Mouse (Mus musculus) spleen, adult 18-20 months (tissue): Measurements from ENCODE around the gene Hadha.
A peak's percentile ranks its signal among the peaks of the same experiment; 100 is the strongest.

ENCODE experiments used
- DNase-seq, 2 experiments: peaks; one replicate each; pipeline ENCODE4 v3.0.0; 2022; ENCODE audit warnings: mixed read lengths in 2 of 2

Hadha gene

GRCm38 (mm10) chr5:30110371-30111060, 44.4 kb downstream of the Hadha start:
- DNase-seq = no peak

GRCm38 (mm10) chr5:30109899-30110298, 45.1 kb downstream of the Hadha start:
- DNase-seq = no peak

DNA sequence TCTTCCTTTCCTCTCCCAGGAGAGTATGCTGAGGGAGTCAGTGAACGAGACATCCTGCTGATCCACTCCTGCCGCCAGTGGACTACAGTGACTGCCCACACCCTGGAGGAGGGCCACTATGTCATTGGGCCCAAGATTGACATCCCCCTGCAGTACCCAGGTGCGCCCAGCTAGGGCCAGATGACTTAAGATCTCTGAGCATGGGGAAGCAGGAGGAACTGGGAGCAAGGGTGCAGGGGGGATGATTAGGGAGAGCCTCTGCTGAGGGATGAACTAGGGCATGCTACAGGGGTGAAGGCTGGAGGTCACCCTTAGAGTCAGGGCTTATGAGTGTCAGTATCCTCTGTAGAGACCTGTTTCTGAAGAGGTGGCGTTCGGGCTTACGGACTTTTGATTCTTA, 46.7 kb downstream of the Hadha start:
- DNase-seq = no peak

- no peak for DNase-seq
Measured at GRCm38 (mm10) chr5:30107611-30108041, 47.3 kb downstream of the Hadha start.

GRCm38 (mm10) chr5:30107186-30107585, 47.8 kb downstream of the Hadha start:
- no peak for DNase-seq

- DNase-seq = no peak
Measured at GRCm38 (mm10) chr5:30106756-30107155, 48.2 kb downstream of the Hadha start.

DNA sequence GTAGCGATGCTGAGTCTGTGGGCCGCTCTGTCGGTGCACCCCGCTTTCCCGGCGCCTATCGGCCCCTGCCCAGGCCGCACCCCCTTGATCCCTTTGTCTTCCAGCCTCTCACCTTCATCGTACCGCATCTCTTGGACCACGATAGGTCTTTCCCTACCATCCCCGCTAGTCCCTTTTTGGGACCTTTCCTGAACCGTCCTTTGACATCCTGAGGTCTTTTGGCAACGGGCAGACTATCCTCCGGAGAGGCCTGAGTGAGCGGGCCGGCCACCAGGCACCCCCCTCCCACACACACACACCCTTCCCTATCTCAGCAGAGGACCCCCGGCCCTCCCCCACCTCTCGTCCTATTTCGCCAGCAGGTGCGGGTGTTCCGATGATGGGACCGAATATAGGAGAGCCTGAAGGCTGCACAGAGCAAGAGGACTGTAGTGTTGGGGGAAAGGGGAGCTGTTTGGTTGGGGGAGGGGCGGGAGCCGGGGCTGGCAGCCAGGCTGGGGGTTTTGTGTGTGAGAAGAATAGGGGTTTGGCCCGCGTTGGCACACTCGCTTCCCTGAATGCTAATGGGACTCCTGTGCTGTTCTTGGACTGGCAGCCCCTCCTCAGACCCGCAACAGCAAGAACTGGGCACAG, 49.2 kb downstream of the Hadha start, which contains the start of gene 3110082J24Rik:
Gene 3110082J24Rik (minus strand): TSS at position 419 of the 633 bp plus-strand sequence.
- no peak for DNase-seq

- DNase-seq = no peak
Measured at GRCm38 (mm10) chr5:30104841-30105667, 49.9 kb downstream of the Hadha start, which contains the start of gene Garem2. TSS of gene Garem2 (plus strand) at chr5:30105161.

GRCm38 (mm10) chr5:30104339-30104738, 50.6 kb downstream of the Hadha start:
- DNase-seq = peak in 1 of 2 experiments; percentile 31

- DNase-seq = no peak
Measured at GRCm38 (mm10) chr5:30103340-30103739, 51.6 kb downstream of the Hadha start.

GRCm38 (mm10) chr5:30098260-30098659, 56.7 kb downstream of the Hadha start:
- no peak for DNase-seq

DNA sequence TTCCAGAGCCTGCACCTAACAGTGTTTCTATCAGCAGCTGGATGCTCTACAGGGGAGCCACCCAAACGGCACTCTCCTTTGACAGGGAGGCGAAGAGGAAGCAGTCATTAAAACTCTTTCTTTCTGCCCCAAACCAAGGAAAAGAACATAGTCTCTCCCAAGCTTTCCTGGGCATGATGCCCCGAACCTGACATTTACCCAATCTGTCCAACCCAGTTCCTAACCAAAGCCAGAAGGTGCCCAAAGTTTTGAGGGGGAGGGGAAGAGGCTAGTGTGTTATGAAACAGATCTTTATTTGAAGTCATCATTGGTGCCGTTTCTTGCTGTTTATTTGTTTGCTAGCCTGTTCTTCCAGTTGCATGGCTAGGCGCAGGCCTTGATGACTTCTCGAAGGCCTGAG, 59.2 kb downstream of the Hadha start:
- no peak for DNase-seq

DNA sequence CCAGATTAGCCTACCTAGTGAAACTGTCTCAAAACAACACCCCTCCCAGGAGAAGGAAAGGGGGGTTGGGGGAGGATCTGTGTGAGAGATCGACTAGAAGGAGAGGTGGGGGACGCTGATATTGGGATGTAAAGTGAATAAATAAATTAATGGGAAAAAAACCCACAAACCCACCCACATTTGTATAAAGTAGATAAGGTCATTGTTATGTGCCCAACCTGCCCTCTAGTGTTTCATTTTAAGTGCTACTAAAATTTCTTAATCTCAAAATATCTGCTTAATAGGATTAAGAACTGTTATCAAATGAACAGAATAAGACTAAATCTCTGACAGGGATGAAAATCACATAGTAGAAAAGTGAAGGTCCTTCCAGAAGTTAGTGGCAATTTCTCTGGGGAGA, 60.6 kb downstream of the Hadha start:
- no peak for DNase-seq

DNA sequence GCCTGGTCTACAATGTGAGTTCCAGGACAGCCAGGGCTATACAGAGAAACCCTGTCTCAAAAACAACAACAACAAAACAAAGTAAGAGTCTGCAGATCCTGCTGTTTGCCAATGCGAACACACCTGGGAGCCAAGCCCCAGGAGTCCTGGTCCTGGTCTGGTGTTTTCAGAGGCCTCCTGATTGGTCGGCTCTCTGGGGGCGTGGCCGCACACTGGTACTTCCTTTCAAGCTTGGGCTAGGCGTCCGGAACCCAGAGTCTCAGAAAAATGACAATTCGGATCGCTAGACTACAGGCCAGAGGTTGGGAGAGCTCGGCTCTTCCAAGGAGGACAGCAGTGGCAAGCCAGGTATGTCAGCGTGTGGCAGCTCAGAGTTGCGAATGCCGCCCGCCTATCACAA, 62.3 kb downstream of the Hadha start:
- DNase-seq = no peak

GRCm38 (mm10) chr5:30072825-30073821, 81.8 kb downstream of the Hadha start, which contains the start of gene Tyms:
TSS of gene Tyms (minus strand) at chr5:30073617.
- DNase-seq = peak; percentile 27 to 50

GRCm38 (mm10) chr5:30072377-30072776, 82.6 kb downstream of the Hadha start:
- DNase-seq = no peak

DNA sequence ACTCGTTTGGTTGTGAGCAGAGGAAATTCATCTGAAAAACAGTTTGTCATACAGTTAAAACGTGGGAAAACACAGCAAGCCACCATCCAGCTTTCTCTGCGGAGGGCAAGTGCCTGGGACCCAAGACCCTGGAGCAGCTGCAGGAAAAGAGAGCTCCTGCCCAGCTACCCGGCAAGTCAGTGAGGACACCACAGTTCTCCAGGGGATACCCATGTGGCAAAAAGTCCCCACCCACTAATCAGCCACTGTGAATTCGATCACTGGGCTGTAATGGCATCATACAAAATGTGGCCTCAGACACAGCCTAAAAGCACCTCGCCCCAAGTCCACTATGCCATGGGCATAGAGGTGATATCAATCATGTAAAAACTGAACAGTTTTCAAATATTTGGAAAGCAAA, 83.3 kb downstream of the Hadha start:
- no peak for DNase-seq
